Mouse (Mus musculus): ENCODE data around the gene Hnrnpa2b1.

GRCm38 (mm10) chr6:51424537-51424936 lies 45.2 kb downstream of the Hnrnpa2b1 start:
- TF ChIP-seq POLR2A (IDR thresholded peaks at IDR 0.05; ENCODE audit: control insufficient read depth, extremely low read depth, insufficient read depth, low read length, poor library complexity) (no peak), CTCF (IDR thresholded peaks at IDR 0.05; ENCODE audit: borderline replicate concordance, control insufficient read depth, extremely low read depth, insufficient read depth, low read length, poor library complexity) (no peak)

Data from thymus, adult 2 months (tissue).